Mouse (Mus musculus): Measurements from ENCODE around the gene Upf3a.

GRCm38 (mm10) chr8:13797676-13798075 is 12.3 kb downstream of the Upf3a start:
- TF ChIP-seq CTCF (IDR thresholded peaks at IDR 0.05 in 2 of 3, conservative IDR thresholded peaks at IDR 0.05 in 1 of 3; ENCODE audit: control insufficient read depth in 1 of 3, insufficient read depth in 1 of 3, low read depth in 2 of 3, low read length in 3 of 3, poor library complexity in 1 of 3, severe bottlenecking in 1 of 3) (no peak), UBTF (IDR thresholded peaks at IDR 0.05; ENCODE audit: borderline replicate concordance, insufficient read depth, low read depth, low read length) (no peak), POLR2A (IDR thresholded peaks at IDR 0.05; ENCODE audit: control insufficient read depth in 1 of 2, insufficient read depth in 1 of 2, low read depth in 1 of 2, low read length in 2 of 2, poor library complexity in 1 of 2) (no peak), MEF2A (IDR thresholded peaks at IDR 0.05; ENCODE audit: extremely low read depth, insufficient replicate concordance, low read depth, low read length, poor library complexity, severe bottlenecking) (no peak), USF1 (IDR thresholded peaks at IDR 0.05; ENCODE audit: low read depth, low read length) (no peak), EP300 (IDR thresholded peaks at IDR 0.05; ENCODE audit: low read depth in 1 of 2, low read length in 2 of 2) (no peak), NELFE (IDR thresholded peaks at IDR 0.05; ENCODE audit: low read depth, low read length) (no peak), MAX (IDR thresholded peaks at IDR 0.05; ENCODE audit: low read length) (no peak), ZKSCAN1 (IDR thresholded peaks at IDR 0.05; ENCODE audit: low read depth, low read length) (no peak), MYC (IDR thresholded peaks at IDR 0.05; ENCODE audit: low read depth, low read length) (no peak), SMC3 (IDR thresholded peaks at IDR 0.05; ENCODE audit: low read depth, low read length) (no peak), GABPA (IDR thresholded peaks at IDR 0.05; ENCODE audit: low read depth, low read length) (no peak), SIN3A (IDR thresholded peaks at IDR 0.05; ENCODE audit: low read length) (no peak)

Measured in MEL (cell line).